Mouse (Mus musculus) testis, adult 10 weeks (tissue): ENCODE measurements around the gene Cnot6. TPM values are rescaled to one million over a fixed set of nuclear protein-coding genes. Genes with fewer than 3 reads are reported as not detected.

ENCODE experiments used
- polyA plus RNA-seq: library from polyadenylated mRNA; stranded (reverse); fragments of 350-450 nt; fragmentation: Illumina TruSeq; extraction: RNeasy Lipid Tissue Mini Kit (QIAGEN cat#74804); gene quantifications from one replicate; pipeline ENCODE4 v1.2.3, GENCODE M21; 2014; ENCODE audit warnings: low read depth, low replicate concordance

Cnot6 gene
- polyA plus RNA-seq, result 122 TPM

GRCm38 (mm10) chr11:49712555-49713335, at the start of gene Cnot6:
Cnot6 (minus strand) TSS chr11:49712723.

GRCm38 (mm10) chr11:49663310-49663709, 49.2 kb downstream of the Cnot6 start, which contains the start of gene Scgb3a1:
Scgb3a1 (plus strand) TSS chr11:49663610.

Other genes starting within 250 kb of the Cnot6 start
- gene Olfr1386, start 247.7 kb downstream of the Cnot6 start, polyA plus RNA-seq, result not detected
- not detected for gene Olfr1385, start 223.7 kb downstream of the Cnot6 start, polyA plus RNA-seq
- gene Olfr1384, start 206.0 kb downstream of the Cnot6 start, polyA plus RNA-seq, result not detected
- not detected for gene Olfr1383, start 193.1 kb downstream of the Cnot6 start, polyA plus RNA-seq
- gene Olfr1382, start 184.5 kb downstream of the Cnot6 start, polyA plus RNA-seq, result not detected
- gene Olfr1381, start 169.3 kb downstream of the Cnot6 start, polyA plus RNA-seq, result not detected
- gene Olfr1380, start 155.8 kb downstream of the Cnot6 start, polyA plus RNA-seq, result not detected
- gene Flt4, start 103.5 kb downstream of the Cnot6 start, polyA plus RNA-seq, result 0.35 TPM
- gene Scgb3a1, start 49.1 kb downstream of the Cnot6 start, polyA plus RNA-seq, result not detected
- gene Gfpt2, start 81.5 kb upstream of the Cnot6 start, polyA plus RNA-seq, result 1.6 TPM
- gene Mapk9, start 134.0 kb upstream of the Cnot6 start, polyA plus RNA-seq, result 120 TPM
- gene Rasgef1c, start 189.1 kb upstream of the Cnot6 start, polyA plus RNA-seq, result 0.10 TPM